Mouse (Mus musculus): ENCODE data around the gene Stxbp2.
A peak's percentile ranks its signal among the peaks of the same experiment; 100 is the strongest.

The Stxbp2 gene

GRCm38 (mm10) chr8:3645804-3646203 is 15.0 kb downstream of the Stxbp2 start:
- DNase-seq (ENCODE audit: low spot score), result peak; percentile 14

- no peak for DNase-seq (ENCODE audit: low spot score)
Measured at GRCm38 (mm10) chr8:3646824-3647531, 16.2 kb downstream of the Stxbp2 start.

GRCm38 (mm10) chr8:3647561-3647960 is 16.8 kb downstream of the Stxbp2 start:
- no peak for DNase-seq (ENCODE audit: low spot score)

- DNase-seq (ENCODE audit: low spot score), result no peak
Measured at GRCm38 (mm10) chr8:3648268-3648667, 17.5 kb downstream of the Stxbp2 start.

- DNase-seq (ENCODE audit: low spot score), result no peak
Measured at GRCm38 (mm10) chr8:3648990-3649389, 18.2 kb downstream of the Stxbp2 start.

GRCm38 (mm10) chr8:3652845-3653244 is 22.1 kb downstream of the Stxbp2 start:
- DNase-seq (ENCODE audit: low spot score), result no peak

- no peak for DNase-seq (ENCODE audit: low spot score)
Measured at GRCm38 (mm10) chr8:3654726-3655508, 24.2 kb downstream of the Stxbp2 start.

GRCm38 (mm10) chr8:3655526-3655925 is 24.8 kb downstream of the Stxbp2 start, which contains the start of gene Retn:
TSS of gene Retn (plus strand) at chr8:3655770.
- DNase-seq (ENCODE audit: low spot score), result no peak

- peak; percentile 12 for DNase-seq (ENCODE audit: low spot score)
Measured at GRCm38 (mm10) chr8:3656725-3657381, 26.1 kb downstream of the Stxbp2 start.

- DNase-seq (ENCODE audit: low spot score), result no peak
Measured at GRCm38 (mm10) chr8:3660889-3661288, 30.1 kb downstream of the Stxbp2 start.

GRCm38 (mm10) chr8:3664405-3664804 is 33.6 kb downstream of the Stxbp2 start:
- DNase-seq (ENCODE audit: low spot score), result no peak

GRCm38 (mm10) chr8:3665507-3665906 is 34.8 kb downstream of the Stxbp2 start, which contains the start of gene Mcemp1:
TSS of gene Mcemp1 (plus strand) at chr8:3665754.
- no peak for DNase-seq (ENCODE audit: low spot score)

GRCm38 (mm10) chr8:3670388-3670787 is 39.6 kb downstream of the Stxbp2 start:
- no peak for DNase-seq (ENCODE audit: low spot score)

GRCm38 (mm10) chr8:3671980-3672491 is 41.3 kb downstream of the Stxbp2 start, which contains the start of gene Fcor:
TSS of gene Fcor (minus strand) at chr8:3672362.
- peak; percentile 80 for DNase-seq (ENCODE audit: low spot score)

GRCm38 (mm10) chr8:3674671-3675070 is 43.9 kb downstream of the Stxbp2 start:
- DNase-seq (ENCODE audit: low spot score), result no peak

GRCm38 (mm10) chr8:3676131-3676992 is 45.6 kb downstream of the Stxbp2 start, which contains the start of gene Trappc5:
TSS of gene Trappc5 (plus strand) at chr8:3676299.
- peak; percentile 91 for DNase-seq (ENCODE audit: low spot score)

GRCm38 (mm10) chr8:3676993-3677579 is 46.3 kb downstream of the Stxbp2 start:
- DNase-seq (ENCODE audit: low spot score), result no peak

GRCm38 (mm10) chr8:3678831-3679230 is 48.1 kb downstream of the Stxbp2 start:
- no peak for DNase-seq (ENCODE audit: low spot score)

- DNase-seq (ENCODE audit: low spot score), result no peak
Measured at GRCm38 (mm10) chr8:3679236-3679635, 48.5 kb downstream of the Stxbp2 start.

- DNase-seq (ENCODE audit: low spot score), result no peak
Measured at GRCm38 (mm10) chr8:3679656-3680055, 48.9 kb downstream of the Stxbp2 start.

- no peak for DNase-seq (ENCODE audit: low spot score)
Measured at GRCm38 (mm10) chr8:3682435-3682834, 51.7 kb downstream of the Stxbp2 start.

All from ovary, postnatal 14 days (tissue).